Mouse (Mus musculus) layer of hippocampus, adult 9-10 months (tissue): ENCODE results near the gene Man2a1.

Experiments used
- DNase-seq: peaks from one replicate; pipeline ENCODE4 v3.0.0; 2022; ENCODE audit warnings: low spot score

Gene Man2a1

DNA sequence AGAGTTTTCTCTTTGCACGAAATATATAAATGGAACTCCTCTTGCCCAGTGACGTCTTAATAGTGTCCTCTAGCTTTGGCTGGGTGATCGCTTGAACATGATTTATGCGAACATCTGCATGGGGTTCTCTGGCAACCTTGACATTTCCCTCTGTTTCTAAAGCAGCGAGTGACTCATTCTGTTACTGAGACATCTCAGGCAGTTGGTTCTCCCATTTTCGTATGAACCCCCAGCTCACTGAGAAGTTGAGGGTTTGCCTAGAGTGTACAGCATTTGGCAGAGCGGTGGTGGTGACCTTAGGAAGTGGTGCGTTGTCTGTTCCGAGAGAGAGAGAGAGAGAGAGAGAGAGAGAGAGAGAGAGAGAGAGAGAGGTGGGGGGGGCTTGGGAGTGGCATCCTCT lies 2.6 kb downstream of the Man2a1 start:
- no peak for DNase-seq

DNA sequence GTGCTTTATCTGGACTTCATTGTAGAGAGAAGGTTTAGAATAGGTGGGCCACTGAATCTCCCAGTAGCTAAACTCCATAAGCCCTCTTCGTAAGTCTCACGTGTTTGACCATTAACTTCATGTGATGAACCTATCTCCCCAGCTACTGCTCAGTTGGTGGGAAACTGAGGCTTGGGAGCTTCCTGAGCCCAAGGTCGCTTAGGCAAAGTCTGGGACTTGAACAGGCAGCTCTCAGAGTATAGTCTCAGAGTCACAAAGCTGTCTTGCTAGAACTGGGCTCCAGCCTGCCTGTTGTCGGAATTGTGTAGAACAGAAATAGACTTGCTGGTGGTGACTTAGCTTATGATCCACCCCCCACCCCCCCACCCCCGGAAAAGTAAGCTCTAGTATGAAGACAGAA lies 3.0 kb downstream of the Man2a1 start:
- no peak for DNase-seq

DNA sequence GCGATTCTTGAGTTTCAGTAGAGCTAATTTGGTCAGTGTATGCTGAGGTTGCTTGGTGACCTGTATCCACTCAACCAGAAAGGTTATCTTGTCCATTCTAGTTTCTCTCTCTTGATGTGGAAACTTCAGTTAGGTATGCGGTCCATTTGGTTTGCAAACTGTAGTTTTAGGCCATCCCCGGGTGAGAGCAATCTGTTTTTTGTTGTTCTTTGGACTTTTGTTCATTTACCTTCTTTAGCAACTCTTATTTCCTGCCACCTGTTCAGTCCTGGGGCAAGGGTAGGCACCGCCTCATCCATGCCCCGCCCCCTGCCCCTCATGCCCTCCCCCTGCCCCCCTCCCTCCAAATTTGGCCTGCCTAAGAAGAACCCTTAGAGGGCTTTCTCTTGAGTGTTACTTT lies 3.6 kb downstream of the Man2a1 start:
- no peak for DNase-seq

DNA sequence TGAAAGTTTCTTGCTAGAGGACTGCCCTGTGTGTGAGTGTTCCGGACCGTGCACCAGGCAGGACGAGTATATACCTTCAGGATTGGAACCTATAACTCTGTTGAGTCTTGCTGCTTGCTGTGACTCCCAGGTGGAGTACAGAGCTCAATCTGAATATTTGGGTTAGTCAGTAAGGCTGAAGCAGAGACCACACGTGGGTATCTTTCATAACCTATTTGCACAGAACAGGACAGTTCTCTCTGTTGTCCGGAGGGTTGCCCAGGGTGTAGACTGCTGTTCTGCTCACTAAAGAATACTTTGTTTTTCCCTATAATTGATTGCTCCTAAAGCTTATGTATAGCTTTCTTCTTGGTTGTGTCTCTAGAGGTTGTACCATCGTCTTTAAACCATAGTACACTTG lies 7.7 kb downstream of the Man2a1 start:
- no peak for DNase-seq

DNA sequence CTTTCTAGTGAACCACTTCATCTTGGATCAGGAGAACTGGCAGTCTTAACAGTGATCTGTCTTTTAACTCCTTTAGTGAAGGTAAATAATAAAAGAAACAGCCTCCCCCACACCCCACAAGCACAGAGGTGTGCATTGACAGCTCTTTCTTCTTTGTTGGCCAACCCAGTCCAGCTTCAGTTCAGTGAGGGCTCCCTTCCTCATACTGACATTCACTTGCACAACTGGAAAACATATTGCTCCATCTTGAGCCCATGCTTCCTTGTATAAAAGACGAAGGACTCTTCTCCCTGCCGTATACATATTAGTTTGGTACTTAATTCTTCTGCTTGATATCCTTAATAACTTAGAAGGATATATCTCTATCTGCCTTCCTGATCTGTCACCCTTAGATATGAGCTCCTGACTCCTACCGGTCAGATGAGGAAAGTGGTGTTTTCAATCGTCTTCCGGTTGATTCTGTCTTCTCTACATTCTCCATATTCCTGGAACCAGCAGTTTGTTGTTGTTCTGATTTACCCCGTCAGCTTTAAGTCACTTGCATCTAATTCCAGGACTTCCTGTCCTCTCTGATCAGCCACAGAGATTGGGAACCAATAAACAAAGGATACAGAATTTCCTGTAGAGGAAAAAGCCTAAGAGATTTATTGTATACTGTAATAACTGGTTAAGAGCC lies 8.5 kb downstream of the Man2a1 start:
- no peak for DNase-seq

DNA sequence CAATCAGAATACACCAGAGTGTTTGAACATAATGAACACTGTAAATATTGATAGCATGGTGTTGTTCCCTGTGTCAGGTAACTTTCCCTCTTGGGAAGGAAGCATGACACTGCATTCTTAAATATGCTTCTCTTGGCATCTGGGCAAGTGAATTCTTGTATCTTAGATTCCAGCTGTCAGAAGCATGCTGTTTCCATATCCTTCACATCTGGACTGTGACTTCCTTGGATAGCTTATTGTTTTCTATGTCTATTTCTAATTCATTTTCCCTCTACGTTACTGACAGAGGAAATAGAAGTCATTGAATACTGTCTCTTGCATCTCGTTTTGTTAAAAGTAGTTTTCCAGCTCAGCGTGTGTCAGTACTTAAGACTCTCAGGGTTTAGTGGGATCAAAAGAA lies 9.2 kb downstream of the Man2a1 start:
- no peak for DNase-seq

DNA sequence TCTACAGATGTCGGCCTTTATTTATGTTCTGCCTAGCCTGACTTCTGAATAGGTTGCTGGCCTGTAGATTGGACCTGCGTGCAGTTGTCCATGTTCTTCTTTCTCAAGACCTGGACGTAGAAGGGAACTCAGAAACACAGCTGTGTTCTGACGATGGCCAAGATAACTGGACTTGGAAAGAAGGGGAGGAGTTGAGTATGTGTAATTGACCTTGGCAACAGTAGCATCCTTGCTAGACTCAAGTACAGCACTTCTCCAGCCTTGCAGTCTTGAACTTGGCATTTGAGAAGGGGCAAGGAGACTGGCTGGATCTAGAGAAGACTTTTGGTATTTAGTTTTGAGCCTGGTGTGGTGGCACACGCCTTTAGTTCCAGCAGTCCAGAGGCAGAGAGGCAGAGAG lies 10.9 kb downstream of the Man2a1 start:
- DNase-seq, result no peak

DNA sequence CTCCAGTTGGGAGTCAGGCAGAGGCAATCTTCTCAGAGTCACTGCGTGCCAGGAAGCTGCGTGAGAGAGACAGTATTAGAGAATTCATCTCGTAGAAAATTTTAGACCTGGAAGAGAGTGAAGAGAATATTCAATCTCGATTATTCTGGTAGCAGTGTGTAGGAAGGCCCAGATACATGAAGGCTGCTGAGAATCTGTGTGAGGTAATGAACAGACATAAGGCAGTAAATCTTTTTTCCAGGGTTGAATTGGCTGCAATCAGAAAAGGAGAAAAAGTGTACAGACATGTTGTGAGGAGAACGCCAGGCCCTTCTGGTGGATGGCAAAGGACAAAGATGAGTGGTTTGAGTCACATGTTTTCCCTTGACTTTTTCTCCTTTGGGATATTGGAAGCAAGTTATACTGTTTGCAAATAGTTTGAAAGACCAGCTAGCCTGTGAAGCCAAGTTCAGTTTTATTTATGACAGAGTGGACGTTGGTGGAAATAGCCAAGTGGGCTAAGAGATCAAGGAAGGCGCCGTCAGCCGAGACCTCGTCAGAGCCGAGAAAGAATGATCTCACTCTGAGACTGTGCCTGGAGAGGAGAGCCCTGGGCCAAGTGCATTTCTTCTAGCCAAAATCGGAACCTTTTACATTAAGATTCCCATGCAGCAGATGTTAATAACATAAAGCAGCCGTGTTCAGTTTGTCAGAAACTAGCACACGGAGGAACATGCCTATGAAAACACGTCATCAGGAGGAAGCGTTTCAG lies 11.8 kb downstream of the Man2a1 start:
- DNase-seq, result no peak

DNA sequence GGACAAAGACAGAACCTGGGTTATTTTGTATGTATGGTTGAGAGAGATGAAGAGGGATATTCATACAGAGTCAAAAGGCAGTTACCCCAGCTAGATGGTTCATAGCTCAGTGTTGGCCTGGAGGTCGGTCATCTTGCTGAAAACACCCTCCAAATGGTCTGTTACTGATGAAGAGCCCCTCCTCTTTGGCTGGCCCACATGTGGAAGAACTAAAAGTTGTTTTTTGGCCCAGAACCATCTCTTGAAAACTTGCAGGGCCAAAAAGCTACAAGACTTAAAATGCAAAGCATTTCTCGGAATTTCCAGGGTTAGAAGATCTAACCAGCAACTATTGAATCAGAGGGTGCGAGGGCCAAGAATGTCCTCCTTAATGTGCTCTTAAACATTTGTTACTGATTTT lies 12.4 kb downstream of the Man2a1 start:
- DNase-seq, result no peak

DNA sequence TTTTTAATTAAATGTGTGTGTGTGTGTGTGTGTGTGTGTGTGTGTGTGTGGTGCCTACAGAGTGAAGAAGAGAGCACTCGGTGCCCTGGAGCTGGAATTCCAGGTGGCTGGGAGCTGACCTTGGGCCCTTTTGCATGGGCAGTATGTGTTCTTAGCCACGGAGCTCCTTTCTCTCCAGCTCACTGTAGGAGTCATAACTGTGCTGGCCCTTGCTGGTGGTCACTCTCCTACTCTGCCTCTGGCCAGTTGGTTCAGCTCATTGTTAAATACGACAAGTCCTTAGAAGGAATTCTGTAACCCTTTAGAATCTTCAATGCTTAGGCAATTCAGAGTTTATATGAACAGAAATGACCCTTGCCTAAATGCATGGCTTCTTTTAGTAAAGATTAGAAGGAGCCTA lies 12.8 kb downstream of the Man2a1 start:
- DNase-seq, result no peak

DNA sequence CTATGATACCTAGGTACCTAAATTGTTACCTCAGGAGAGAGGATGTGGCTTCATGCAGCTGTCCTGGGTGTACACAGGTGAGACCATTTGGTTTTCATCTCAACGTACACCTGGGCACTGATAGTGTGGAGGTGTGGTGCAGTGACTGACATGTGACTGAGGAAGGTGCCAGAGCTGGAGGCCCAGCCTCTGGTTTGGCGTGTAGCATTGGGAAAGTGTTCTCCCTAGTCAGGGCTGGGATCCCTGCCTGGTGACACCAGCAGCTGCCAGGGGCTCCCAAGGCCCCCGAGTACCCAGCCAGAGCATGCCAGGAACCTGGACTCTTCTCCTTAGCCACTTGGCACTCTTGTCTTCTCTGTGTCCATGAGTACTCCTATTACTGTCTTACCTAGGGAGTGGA lies 14.3 kb downstream of the Man2a1 start:
- no peak for DNase-seq

DNA sequence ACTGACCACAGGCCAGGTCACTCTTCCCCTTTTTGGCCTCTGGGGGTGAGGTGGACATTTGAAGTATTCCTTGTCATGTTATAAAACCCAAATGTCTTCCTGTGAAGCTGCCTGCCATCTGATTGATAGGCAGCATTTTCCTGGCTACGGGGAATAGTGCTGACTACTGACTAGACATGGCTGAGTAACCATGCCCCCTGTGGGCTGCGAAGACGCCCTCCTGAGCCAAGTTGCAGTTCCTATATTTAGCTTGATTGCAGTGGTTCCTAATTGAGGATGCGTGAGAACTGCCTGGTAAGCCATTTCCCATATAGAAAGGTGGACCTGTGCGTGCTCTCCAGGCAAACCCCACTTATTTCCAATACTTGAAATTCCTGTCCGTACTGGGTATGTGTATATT lies 14.9 kb downstream of the Man2a1 start:
- DNase-seq, result no peak

DNA sequence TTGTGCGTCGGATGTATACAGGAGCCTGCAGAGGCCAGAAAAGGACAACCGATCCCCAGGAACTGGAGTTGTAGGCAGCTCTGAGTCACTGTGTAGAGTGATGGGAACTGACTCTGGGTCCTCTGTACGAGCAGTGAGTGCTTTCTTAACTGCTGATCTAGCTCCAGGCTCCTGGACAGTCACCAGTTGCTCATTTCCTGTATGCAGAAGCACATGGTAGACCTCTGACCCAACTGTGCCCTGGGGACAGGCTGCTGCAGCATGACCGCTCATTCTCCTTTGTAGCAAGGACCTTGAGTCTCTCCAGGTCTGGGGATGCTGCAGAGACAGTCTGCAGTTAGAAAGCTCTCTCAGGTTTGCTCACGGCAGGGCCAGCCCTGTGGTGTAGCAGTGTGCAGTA lies 15.7 kb downstream of the Man2a1 start:
- DNase-seq, result no peak

DNA sequence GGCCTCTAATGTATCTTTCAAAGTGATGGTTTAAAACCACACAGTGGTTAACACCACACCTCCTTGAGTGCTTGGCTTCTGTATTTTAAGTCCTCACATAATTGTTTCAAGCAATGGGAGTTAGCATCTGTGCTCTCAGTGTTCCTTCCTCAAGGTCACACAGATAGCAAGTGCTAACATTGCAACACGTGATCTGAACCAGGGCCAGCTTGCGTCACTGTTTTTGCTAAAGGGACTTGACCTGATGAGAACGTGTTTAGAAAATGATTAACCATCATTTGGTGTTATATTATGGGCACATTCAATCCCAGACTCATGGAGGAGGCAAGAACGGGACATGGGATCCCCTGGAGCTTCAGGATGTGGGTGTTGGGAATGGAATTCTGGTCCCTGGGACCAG lies 17.3 kb downstream of the Man2a1 start:
- no peak for DNase-seq

DNA sequence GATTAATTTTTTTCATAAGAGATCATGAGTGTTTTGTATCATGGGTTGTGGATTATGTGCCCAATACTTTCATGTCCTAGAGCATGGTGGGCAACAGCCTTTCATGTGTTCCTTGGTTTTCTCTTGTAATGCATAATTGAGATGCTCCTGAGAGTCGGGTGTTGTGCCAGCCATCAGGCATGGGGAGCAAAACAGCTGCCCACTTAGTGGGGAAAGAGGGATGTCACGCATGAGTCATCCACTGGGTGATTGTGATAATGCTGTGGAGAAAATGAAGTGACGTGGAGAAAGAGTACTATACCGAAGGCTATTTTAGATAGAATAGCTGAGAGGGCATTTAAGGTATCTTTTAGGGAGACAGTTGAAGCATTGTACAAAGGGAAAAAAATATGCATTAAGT lies 18.5 kb downstream of the Man2a1 start:
- no peak for DNase-seq

DNA sequence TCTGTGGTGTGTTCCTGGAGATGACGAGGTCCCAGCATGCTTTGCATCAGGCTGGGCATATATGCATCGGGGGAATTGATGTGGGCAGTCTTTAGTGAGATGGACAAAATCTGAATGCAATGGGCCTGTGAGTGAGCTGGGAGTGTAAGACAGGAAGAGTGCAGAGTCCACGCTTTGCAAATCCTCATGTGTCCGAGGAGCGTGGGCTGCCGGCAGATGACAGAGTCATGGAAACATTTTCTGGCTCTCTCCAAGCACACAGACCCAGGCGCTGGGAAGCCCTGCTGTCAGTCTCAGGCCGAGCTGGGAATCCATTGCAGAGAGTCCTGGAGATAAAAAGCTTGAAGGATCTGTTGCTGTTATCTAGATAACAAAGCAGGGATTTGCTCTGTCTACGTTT lies 19.6 kb downstream of the Man2a1 start:
- no peak for DNase-seq

DNA sequence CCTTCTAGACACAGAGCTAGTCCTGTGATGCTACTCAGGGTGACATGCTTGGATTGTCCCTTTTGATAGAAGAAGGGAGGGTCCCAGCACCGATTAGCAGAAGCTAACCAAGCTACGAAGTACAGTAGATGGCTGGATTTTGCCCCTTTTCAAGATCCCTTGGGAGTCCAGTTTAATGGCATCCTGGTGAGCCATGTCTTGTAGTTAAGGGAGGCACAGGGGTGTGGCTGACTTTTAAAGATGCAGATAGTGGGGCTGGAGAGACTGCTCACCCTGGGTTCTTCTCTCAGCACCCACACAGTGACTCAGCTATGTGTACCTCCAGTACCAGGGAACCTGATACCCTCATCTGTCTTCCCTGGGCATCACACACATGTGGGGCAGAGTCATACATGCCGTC lies 20.1 kb downstream of the Man2a1 start:
- DNase-seq, result no peak

DNA sequence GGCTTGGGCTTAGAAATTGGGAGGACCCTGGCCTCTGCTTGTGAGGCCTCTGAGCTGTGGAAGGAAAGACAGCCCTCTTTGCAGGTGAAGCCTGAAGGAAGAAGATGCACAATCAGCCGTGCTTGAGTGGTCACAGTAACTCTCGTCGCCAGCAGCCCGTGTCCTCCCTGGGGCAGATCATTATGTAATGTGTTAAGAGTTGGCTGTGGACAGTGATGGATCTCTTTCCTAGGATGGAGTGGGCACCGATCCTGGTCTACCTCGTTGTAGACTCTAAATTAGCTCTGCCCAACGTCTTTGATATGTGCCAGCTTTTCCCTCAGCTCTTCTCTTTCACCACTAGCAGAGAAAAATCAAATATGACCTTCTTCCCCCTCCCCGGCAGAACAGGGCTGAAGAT lies 20.7 kb downstream of the Man2a1 start:
- no peak for DNase-seq

DNA sequence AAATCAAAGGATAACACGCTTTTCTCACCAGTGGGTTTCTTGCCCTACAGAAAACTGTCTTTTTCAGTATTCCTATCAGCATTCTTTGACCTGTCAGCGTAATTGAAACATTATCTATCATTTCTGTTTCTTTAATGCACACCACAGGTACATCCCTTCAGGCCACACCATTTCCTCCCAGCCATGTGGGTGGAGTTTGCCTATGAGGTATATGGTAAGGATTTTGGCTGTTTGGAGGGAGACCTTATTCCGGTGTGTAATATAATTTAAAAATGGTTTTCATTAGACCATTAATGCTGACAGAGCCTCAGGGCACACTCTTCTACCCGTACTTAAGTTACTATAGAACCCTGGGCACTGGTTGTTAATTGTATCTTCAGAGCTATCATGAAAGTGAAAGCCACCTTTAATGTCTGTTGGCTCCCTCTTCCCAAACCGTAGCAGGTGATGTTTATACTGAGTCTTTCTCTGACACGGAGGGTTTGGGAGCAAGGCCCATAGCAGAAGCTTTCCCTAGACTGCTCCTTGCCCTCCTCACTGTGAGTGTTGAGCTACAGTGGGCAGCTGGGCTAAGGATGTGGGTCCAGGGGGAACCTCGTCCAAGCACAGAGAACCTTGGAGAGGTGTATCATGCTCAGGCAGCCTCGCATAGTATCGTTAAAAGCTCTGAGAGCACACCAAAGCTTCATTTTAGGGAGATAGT lies 21.3 kb downstream of the Man2a1 start:
- no peak for DNase-seq

DNA sequence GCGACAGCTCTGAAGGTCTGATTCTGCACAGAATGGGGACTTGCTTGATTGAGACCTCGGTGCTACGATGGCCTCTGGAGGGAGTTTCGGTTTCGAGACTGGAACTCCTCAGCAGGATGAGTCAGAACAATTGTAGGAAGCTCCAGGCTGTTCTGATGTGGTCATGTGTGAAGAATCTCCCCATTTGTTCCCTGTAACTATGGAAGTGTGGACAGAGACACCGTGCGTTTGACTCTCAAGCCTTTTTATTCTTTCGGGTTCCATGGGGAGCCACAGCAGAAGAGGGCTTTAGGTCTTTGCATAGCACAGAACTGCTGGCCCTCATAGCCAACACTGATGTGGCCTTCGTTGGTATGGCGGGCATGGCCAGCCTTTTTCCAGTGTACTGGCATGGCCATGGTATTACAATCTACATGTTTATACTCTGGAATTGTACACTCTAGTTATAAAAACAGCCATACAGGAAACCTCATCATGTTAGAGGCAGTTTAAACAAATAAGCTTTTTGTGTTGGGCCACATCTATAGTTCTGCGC lies 21.9 kb downstream of the Man2a1 start:
- DNase-seq, result no peak

DNA sequence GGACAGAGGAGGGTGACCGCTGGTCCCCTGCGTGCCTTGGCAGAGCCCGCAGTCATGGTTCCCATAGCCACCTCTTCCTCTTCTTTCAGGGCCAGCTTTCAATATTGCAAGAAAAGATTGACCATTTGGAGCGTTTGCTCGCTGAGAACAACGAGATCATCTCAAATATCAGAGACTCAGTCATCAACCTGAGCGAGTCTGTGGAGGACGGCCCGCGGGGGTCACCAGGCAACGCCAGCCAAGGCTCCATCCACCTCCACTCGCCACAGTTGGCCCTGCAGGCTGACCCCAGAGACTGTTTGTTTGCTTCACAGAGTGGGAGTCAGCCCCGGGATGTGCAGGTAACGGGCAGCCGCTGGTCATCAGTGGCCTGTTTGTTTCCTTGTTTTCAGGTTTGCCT lies 23.9 kb downstream of the Man2a1 start:
- DNase-seq, result no peak

DNA sequence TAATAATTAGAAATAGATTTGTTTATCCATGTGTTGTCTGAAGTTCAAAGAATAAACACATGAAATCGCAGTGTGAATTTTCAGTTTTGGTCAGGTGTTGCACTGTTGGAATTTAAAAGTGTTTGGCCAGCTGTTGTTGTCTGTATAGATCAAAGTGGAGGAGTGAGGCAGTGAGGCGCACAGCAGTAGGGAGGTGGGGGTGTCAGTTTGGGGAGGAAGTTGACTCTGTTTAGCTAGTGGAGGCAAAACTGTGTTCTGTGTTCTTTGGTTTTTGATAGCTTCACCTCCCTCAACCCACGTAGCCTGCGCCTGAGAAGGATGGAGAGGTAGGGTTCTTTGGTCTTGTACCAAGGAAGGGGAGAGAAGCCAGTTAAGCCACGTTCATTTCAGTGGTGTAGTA lies 28.3 kb downstream of the Man2a1 start:
- DNase-seq, result no peak

DNA sequence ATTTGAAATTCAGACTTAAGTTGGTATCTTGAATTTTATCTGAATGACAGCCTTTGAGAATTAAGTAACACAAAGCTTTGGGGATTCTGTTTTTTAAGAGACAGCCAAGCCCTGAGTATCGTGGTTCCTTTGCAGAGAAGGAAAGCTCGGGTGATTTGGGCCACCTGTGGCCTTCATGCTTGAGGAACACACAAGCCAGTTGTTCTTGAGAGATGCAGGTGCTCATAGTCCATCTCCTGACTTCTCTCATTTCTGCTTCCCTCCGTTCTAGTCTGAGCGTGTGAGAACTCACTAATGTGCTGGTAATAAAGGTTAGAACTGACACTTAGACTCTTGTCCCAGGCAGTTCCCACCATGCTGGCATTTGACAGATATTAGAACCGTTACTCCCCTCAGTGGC lies 28.9 kb downstream of the Man2a1 start:
- DNase-seq, result no peak
